Mouse (Mus musculus): ENCODE measurements around the gene Rcbtb1. TPM values are rescaled to one million over a fixed set of nuclear protein-coding genes. Genes with fewer than 3 reads are reported as not detected.

Rcbtb1 gene
- 35.3 and 36.6 TPM in 2 replicates for total RNA-seq (2014; rRNA removed)
- 30.6 and 30.9 TPM in 2 replicates for polyA plus RNA-seq (2015; fragmentation: Nextera tagmentation; extraction: Ambion mirVana)

- peak; percentile 47 for TF ChIP-seq CTCF (IDR thresholded peaks at IDR 0.05; ENCODE audit: low read depth)
- Histone ChIP-seq H3K4me3 (ENCODE audit: low read length) (peak within 1 kb of the TSS; percentile 75), H3K36me3 (ENCODE audit: insufficient read depth, low read length) (no peaks in the 10 kb centered on the region), H3K9me3 (ENCODE audit: low read length) (no peaks in the 10 kb centered on the region), H3K4me1 (ENCODE audit: insufficient read depth, low read length) (peaks cover 16% of the 10 kb centered on the region; the same call in 1 of the 2 replicates), H3K27ac (peak within 1 kb of the TSS; percentile 91), H3K27me3 (ENCODE audit: insufficient read depth, low read length) (no peaks in the 10 kb centered on the region), H3K4me2 (ENCODE audit: low read depth, low read length) (peak within 1 kb of the TSS; percentile 84), H3K9ac (replicated peaks; ENCODE audit: low read length) (peak within 1 kb of the TSS; percentile 81)
- 2% methylated on average over 94 of the region's 96 CpGs for WGBS
- ATAC-seq (peak; percentile 96), DNase-seq (ENCODE audit: low spot score) (peak; percentile 96)
Measured at GRCm38 (mm10) chr14:59200711-59201603, at the start of gene Rcbtb1. Rcbtb1 (plus strand) TSS chr14:59201209.

- Histone ChIP-seq H3K27me3 (ENCODE audit: insufficient read depth, low read length) (no peaks in the 10 kb centered on the region), H3K36me3 (ENCODE audit: insufficient read depth, low read length) (no peaks in the 10 kb centered on the region), H3K4me3 (ENCODE audit: low read length) (no peak overlapping the region), H3K4me2 (ENCODE audit: low read depth, low read length) (no peak overlapping the region), H3K9ac (replicated peaks; ENCODE audit: low read length) (no peak overlapping the region), H3K9me3 (ENCODE audit: low read length) (no peaks in the 10 kb centered on the region), H3K27ac (no peak overlapping the region), H3K4me1 (ENCODE audit: insufficient read depth, low read length) (no peaks in the 10 kb centered on the region)
- DNase-seq (ENCODE audit: low spot score) (peak; percentile 55), ATAC-seq (no peak)
- WGBS: 82% methylated on average over 2 of the region's 2 CpGs
- peak; percentile 66 for TF ChIP-seq CTCF (IDR thresholded peaks at IDR 0.05; ENCODE audit: low read depth)
Measured at GRCm38 (mm10) chr14:59155589-59155988, 45.4 kb upstream of the Rcbtb1 start.

GRCm38 (mm10) chr14:59157016-59157698, 43.9 kb upstream of the Rcbtb1 start:
- Histone ChIP-seq H3K36me3 (ENCODE audit: insufficient read depth, low read length) (no peaks in the 10 kb centered on the region), H3K9ac (replicated peaks; ENCODE audit: low read length) (no peak overlapping the region), H3K27me3 (ENCODE audit: insufficient read depth, low read length) (no peaks in the 10 kb centered on the region), H3K4me1 (ENCODE audit: insufficient read depth, low read length) (no peaks in the 10 kb centered on the region), H3K27ac (no peak overlapping the region), H3K4me3 (ENCODE audit: low read length) (no peak overlapping the region), H3K4me2 (ENCODE audit: low read depth, low read length) (no peak overlapping the region), H3K9me3 (ENCODE audit: low read length) (no peaks in the 10 kb centered on the region)
- DNase-seq (ENCODE audit: low spot score) (no peak), ATAC-seq (no peak)
- TF ChIP-seq CTCF (IDR thresholded peaks at IDR 0.05; ENCODE audit: low read depth): no peak
- WGBS: 77% methylated on average over 3 of the region's 3 CpGs

GRCm38 (mm10) chr14:59178649-59179048, 22.4 kb upstream of the Rcbtb1 start, which contains the start of gene Gm5142:
Gm5142 (minus strand) TSS chr14:59178749.
- Histone ChIP-seq H3K4me2 (ENCODE audit: low read depth, low read length) (no peak within 1 kb of the TSS), H3K27me3 (ENCODE audit: insufficient read depth, low read length) (no peaks in the 10 kb centered on the region), H3K36me3 (ENCODE audit: insufficient read depth, low read length) (no peaks in the 10 kb centered on the region), H3K4me3 (ENCODE audit: low read length) (no peak within 1 kb of the TSS), H3K4me1 (ENCODE audit: insufficient read depth, low read length) (no peaks in the 10 kb centered on the region), H3K9me3 (ENCODE audit: low read length) (no peaks in the 10 kb centered on the region), H3K27ac (no peak within 1 kb of the TSS), H3K9ac (replicated peaks; ENCODE audit: low read length) (no peak within 1 kb of the TSS)
- TF ChIP-seq CTCF (IDR thresholded peaks at IDR 0.05; ENCODE audit: low read depth): no peak
- WGBS: 84% methylated on average over 3 of the region's 3 CpGs
- ATAC-seq: no peak
- DNase-seq (ENCODE audit: low spot score): no peak

- WGBS: 76% methylated on average over 2 of the region's 2 CpGs
- ATAC-seq: no peak
Measured at GRCm38 (mm10) chr14:59182732-59183131, 18.3 kb upstream of the Rcbtb1 start.

GRCm38 (mm10) chr14:59185514-59185913, 15.5 kb upstream of the Rcbtb1 start:
- TF ChIP-seq CTCF (IDR thresholded peaks at IDR 0.05; ENCODE audit: low read depth): no peak
- no peaks in the 10 kb centered on the region for H3K4me1 ChIP-seq (ENCODE audit: insufficient read depth, low read length)
- no peak overlapping the region for H3K4me2 ChIP-seq (ENCODE audit: low read depth, low read length)
- DNase-seq (ENCODE audit: low spot score) (no peak), ATAC-seq (no peak)
- H3K9me3 ChIP-seq (ENCODE audit: low read length): no peaks in the 10 kb centered on the region
- H3K4me3 ChIP-seq (ENCODE audit: low read length): no peak overlapping the region
- no peak overlapping the region for H3K9ac ChIP-seq (replicated peaks; ENCODE audit: low read length)
- no peak overlapping the region for H3K27ac ChIP-seq
- no peaks in the 10 kb centered on the region for H3K27me3 ChIP-seq (ENCODE audit: insufficient read depth, low read length)
- no peaks in the 10 kb centered on the region for H3K36me3 ChIP-seq (ENCODE audit: insufficient read depth, low read length)

More at GRCm38 (mm10) chr14:59182732-59183131, 18.3 kb upstream of the Rcbtb1 start:
- no peak for TF ChIP-seq CTCF (IDR thresholded peaks at IDR 0.05; ENCODE audit: low read depth)
- H3K27ac ChIP-seq: no peak overlapping the region
- H3K9ac ChIP-seq (replicated peaks; ENCODE audit: low read length): no peak overlapping the region
- no peak for DNase-seq (ENCODE audit: low spot score)
- no peak overlapping the region for H3K4me3 ChIP-seq (ENCODE audit: low read length)
- no peaks in the 10 kb centered on the region for H3K4me1 ChIP-seq (ENCODE audit: insufficient read depth, low read length)
- no peaks in the 10 kb centered on the region for H3K9me3 ChIP-seq (ENCODE audit: low read length)
- H3K36me3 ChIP-seq (ENCODE audit: insufficient read depth, low read length): no peaks in the 10 kb centered on the region
- H3K4me2 ChIP-seq (ENCODE audit: low read depth, low read length): no peak overlapping the region
- H3K27me3 ChIP-seq (ENCODE audit: insufficient read depth, low read length): no peaks in the 10 kb centered on the region

Measured in hindbrain, postnatal 0 days (tissue).